Mouse (Mus musculus): Measurements from ENCODE around the gene Hoxc11. TPM values are rescaled to one million over a fixed set of nuclear protein-coding genes. Genes with fewer than 3 reads are reported as not detected.

The Hoxc11 gene
- polyA plus RNA-seq, 1 experiment from 2014 or later: not detected

- ATAC-seq (replicated peaks): no peak
- no peak overlapping the region for H3K27ac ChIP-seq
- H3K4me3 ChIP-seq: no peak overlapping the region
- H3K27me3 ChIP-seq (replicated peaks): peaks cover 93% of the 10 kb centered on the region
- 0% methylated on average over 3 of the region's 3 CpGs for WGBS
- no peak overlapping the region for H3K4me2 ChIP-seq
- H3K36me3 ChIP-seq (replicated peaks): no peaks in the 10 kb centered on the region
- no peaks in the 10 kb centered on the region for H3K9me3 ChIP-seq
- H3K4me1 ChIP-seq: peaks cover 11% of the 10 kb centered on the region
- H3K9ac ChIP-seq: no peak overlapping the region
These were observed 43.2 kb downstream of the Hoxc11 start for GRCm38 (mm10) chr15:102997431-102997830.

- Histone ChIP-seq H3K4me3 (peak within 1 kb of the TSS; percentile 33), H3K27me3 (replicated peaks) (peaks cover 93% of the 10 kb centered on the region), H3K36me3 (replicated peaks) (no peaks in the 10 kb centered on the region), H3K9ac (no peak within 1 kb of the TSS), H3K9me3 (no peaks in the 10 kb centered on the region), H3K27ac (no peak within 1 kb of the TSS), H3K4me1 (peaks cover 11% of the 10 kb centered on the region), H3K4me2 (peak within 1 kb of the TSS; percentile 50)
- no peak for ATAC-seq (replicated peaks)
- under 1% methylated on average over 19 of the region's 19 CpGs for WGBS
These were observed 43.7 kb downstream of the Hoxc11 start, which contains the start of gene Hoxc6 for GRCm38 (mm10) chr15:102997939-102998355. Gene Hoxc6, plus strand, starts transcription at chr15:102998257.

- Histone ChIP-seq H3K9me3 (no peaks in the 10 kb centered on the region), H3K9ac (no peak overlapping the region), H3K36me3 (replicated peaks) (no peaks in the 10 kb centered on the region), H3K4me3 (peak overlapping the region; percentile 33), H3K27ac (no peak overlapping the region), H3K4me1 (peaks cover 11% of the 10 kb centered on the region), H3K27me3 (replicated peaks) (peaks cover 95% of the 10 kb centered on the region), H3K4me2 (peak overlapping the region; percentile 50)
- WGBS: under 1% methylated on average over 19 of the region's 19 CpGs
- ATAC-seq (replicated peaks): no peak
These were observed 44.5 kb downstream of the Hoxc11 start for GRCm38 (mm10) chr15:102998608-102999182.

- H3K27ac ChIP-seq: no peak overlapping the region
- H3K4me1 ChIP-seq: peaks cover 11% of the 10 kb centered on the region
- H3K9me3 ChIP-seq: no peaks in the 10 kb centered on the region
- H3K4me2 ChIP-seq: peak overlapping the region; percentile 50
- ATAC-seq (replicated peaks): 0 out of 2 replicates have a peak, but pooled peaks have one; percentile 24
- peaks cover 95% of the 10 kb centered on the region for H3K27me3 ChIP-seq (replicated peaks)
- H3K36me3 ChIP-seq (replicated peaks): no peaks in the 10 kb centered on the region
- peak overlapping the region; percentile 33 for H3K4me3 ChIP-seq
- H3K9ac ChIP-seq: no peak overlapping the region
- WGBS: under 1% methylated on average over 33 of the region's 33 CpGs
These were observed 45.1 kb downstream of the Hoxc11 start for GRCm38 (mm10) chr15:102999183-102999831.

DNA sequence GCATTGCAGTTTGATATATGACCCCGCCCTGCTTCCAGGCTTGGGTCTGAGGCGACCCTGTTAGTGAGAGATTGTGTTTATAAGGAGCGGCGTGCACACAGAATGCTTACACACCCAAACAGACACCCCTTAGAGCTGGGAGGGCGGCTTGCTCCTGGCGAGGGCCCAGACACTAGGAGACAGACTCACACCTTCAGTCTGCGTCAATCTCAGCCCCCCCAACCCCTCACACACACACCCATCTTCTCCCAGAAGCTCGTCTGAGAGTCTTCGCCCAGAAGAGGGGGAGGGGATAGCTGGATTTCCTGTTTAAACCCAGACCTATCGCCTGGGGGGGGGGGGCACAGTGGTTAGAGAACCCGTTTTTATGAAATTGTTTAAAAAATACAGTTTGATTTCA is 45.7 kb downstream of the Hoxc11 start:
- ATAC-seq (replicated peaks): no peak
- Histone ChIP-seq H3K4me2 (no peak overlapping the region), H3K4me1 (peaks cover 11% of the 10 kb centered on the region), H3K4me3 (no peak overlapping the region), H3K27me3 (replicated peaks) (peaks cover 96% of the 10 kb centered on the region), H3K9ac (no peak overlapping the region), H3K36me3 (replicated peaks) (no peaks in the 10 kb centered on the region), H3K9me3 (no peaks in the 10 kb centered on the region), H3K27ac (no peak overlapping the region)
- 2% methylated on average over 11 of the region's 11 CpGs for WGBS

GRCm38 (mm10) chr15:103000501-103000901 is 46.3 kb downstream of the Hoxc11 start:
- no peaks in the 10 kb centered on the region for H3K36me3 ChIP-seq (replicated peaks)
- H3K27ac ChIP-seq: no peak overlapping the region
- H3K9me3 ChIP-seq: no peaks in the 10 kb centered on the region
- no peak overlapping the region for H3K9ac ChIP-seq
- WGBS: 3% methylated on average over 24 of the region's 24 CpGs
- ATAC-seq (replicated peaks): no peak
- peaks cover 96% of the 10 kb centered on the region for H3K27me3 ChIP-seq (replicated peaks)
- no peak overlapping the region for H3K4me2 ChIP-seq
- peaks cover 11% of the 10 kb centered on the region for H3K4me1 ChIP-seq
- H3K4me3 ChIP-seq: no peak overlapping the region

DNA sequence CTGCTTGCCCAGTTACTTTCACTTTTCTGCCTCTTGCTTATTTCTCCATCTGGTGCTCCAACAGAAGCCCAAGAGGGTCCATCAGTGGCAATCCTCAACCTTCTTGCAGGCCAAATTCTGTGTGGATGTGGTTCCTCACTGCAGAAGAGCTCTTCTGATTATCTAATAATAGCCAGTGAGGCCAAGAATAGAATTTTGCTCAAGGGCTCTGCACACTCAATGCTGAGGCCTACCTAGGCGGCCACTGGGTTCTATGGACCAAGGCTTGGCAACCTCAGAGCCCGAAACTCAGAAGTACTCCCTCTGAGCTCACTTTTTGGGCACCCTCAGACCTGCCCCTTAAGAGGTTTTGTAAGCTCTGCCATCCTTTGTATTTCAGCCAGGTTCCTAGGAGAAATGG is 47.1 kb downstream of the Hoxc11 start:
- Histone ChIP-seq H3K4me1 (peaks cover 11% of the 10 kb centered on the region), H3K9me3 (no peaks in the 10 kb centered on the region), H3K27ac (no peak overlapping the region), H3K4me3 (no peak overlapping the region), H3K4me2 (no peak overlapping the region), H3K36me3 (replicated peaks) (no peaks in the 10 kb centered on the region), H3K9ac (no peak overlapping the region), H3K27me3 (replicated peaks) (peaks cover 99% of the 10 kb centered on the region)
- no peak for ATAC-seq (replicated peaks)
- WGBS: 12% methylated on average over 2 of the region's 2 CpGs

- Histone ChIP-seq H3K27ac (no peak overlapping the region), H3K4me1 (peaks cover 11% of the 10 kb centered on the region), H3K4me3 (no peak overlapping the region), H3K4me2 (no peak overlapping the region), H3K36me3 (replicated peaks) (no peaks in the 10 kb centered on the region), H3K27me3 (replicated peaks) (peaks cover 100% of the 10 kb centered on the region), H3K9me3 (no peaks in the 10 kb centered on the region), H3K9ac (no peak overlapping the region)
- no peak for ATAC-seq (replicated peaks)
- 5% methylated on average over 4 of the region's 4 CpGs for WGBS
These were observed 47.9 kb downstream of the Hoxc11 start for GRCm38 (mm10) chr15:103002156-103002555.

GRCm38 (mm10) chr15:103002821-103003448 is 48.7 kb downstream of the Hoxc11 start:
- Histone ChIP-seq H3K9me3 (no peaks in the 10 kb centered on the region), H3K27me3 (replicated peaks) (peaks cover 100% of the 10 kb centered on the region), H3K4me3 (no peak overlapping the region), H3K4me2 (no peak overlapping the region), H3K9ac (no peak overlapping the region), H3K36me3 (replicated peaks) (no peaks in the 10 kb centered on the region), H3K4me1 (peaks cover 11% of the 10 kb centered on the region), H3K27ac (no peak overlapping the region)
- ATAC-seq (replicated peaks): no peak
- WGBS: 4% methylated on average over 13 of the region's 13 CpGs

DNA sequence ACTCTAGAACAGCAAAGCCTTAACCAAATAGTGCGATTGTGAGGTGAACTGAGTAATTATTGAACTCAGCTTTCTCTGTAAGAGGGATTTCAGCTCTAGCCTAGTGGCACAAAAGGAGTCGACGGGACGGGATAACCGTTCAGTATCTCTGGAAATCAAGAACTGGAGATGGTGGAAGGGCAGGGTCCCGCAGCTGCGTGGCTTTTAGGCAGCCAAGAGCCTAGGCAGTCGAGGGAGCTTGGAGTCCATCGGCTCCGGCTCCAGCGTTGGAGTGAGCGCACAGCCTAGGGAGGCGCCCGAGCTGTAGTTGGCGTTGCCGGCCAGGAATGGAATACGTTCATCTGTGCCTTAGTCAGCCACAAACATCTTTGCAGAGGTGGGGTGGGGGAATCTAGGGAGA is 51.1 kb downstream of the Hoxc11 start:
- Histone ChIP-seq H3K27ac (no peak overlapping the region), H3K4me2 (no peak overlapping the region), H3K4me3 (no peak overlapping the region), H3K9me3 (no peaks in the 10 kb centered on the region), H3K27me3 (replicated peaks) (peaks cover 100% of the 10 kb centered on the region), H3K9ac (no peak overlapping the region), H3K4me1 (no peaks in the 10 kb centered on the region), H3K36me3 (replicated peaks) (no peaks in the 10 kb centered on the region)
- no peak for ATAC-seq (replicated peaks)
- under 1% methylated on average over 17 of the region's 17 CpGs for WGBS

- H3K36me3 ChIP-seq (replicated peaks): no peaks in the 10 kb centered on the region
- no peak for ATAC-seq (replicated peaks)
- no peak overlapping the region for H3K9ac ChIP-seq
- H3K27ac ChIP-seq: no peak overlapping the region
- no peak overlapping the region for H3K4me2 ChIP-seq
- no peaks in the 10 kb centered on the region for H3K4me1 ChIP-seq
- 2% methylated on average over 5 of the region's 5 CpGs for WGBS
- H3K27me3 ChIP-seq (replicated peaks): peaks cover 100% of the 10 kb centered on the region
- no peak overlapping the region for H3K4me3 ChIP-seq
- H3K9me3 ChIP-seq: no peaks in the 10 kb centered on the region
These were observed 51.6 kb downstream of the Hoxc11 start for GRCm38 (mm10) chr15:103005797-103006196.

DNA sequence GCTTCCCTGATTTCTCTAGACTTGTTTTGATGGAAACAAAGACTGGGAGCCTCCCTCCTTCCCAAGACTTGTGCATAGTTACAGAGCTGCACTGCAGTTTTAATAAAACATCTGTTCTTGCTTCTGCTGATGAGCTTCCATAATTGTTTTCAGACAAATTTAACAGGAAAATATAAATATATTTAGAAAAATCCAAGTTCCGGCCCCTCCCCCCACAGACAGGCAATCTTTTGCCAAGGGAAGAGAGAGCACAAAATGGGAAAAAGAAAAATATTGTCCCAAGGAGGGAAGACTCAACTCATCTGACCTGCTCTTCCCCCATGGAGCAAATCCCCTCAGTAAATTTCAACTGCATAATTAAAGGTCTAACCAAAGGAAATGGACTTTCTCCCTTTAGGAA is 52.1 kb downstream of the Hoxc11 start:
- Histone ChIP-seq H3K36me3 (replicated peaks) (no peaks in the 10 kb centered on the region), H3K4me1 (no peaks in the 10 kb centered on the region), H3K4me2 (no peak overlapping the region), H3K4me3 (no peak overlapping the region), H3K27ac (no peak overlapping the region), H3K9ac (no peak overlapping the region), H3K27me3 (replicated peaks) (peaks cover 100% of the 10 kb centered on the region), H3K9me3 (no peaks in the 10 kb centered on the region)
- 15% methylated on average over 1 of the region's 1 CpGs for WGBS
- no peak for ATAC-seq (replicated peaks)
